Mouse (Mus musculus): ENCODE results near the gene Cd244a.

- no peak for TF ChIP-seq POLR2A (IDR thresholded peaks at IDR 0.05; ENCODE audit: borderline replicate concordance, low read depth, low read length)
- TF ChIP-seq CTCF (IDR thresholded peaks at IDR 0.05; ENCODE audit: low read depth, low read length), result no peak
Measured at GRCm38 (mm10) chr1:171635696-171636095, 76.7 kb downstream of the Cd244a start.
